In the genomic region with DNA sequence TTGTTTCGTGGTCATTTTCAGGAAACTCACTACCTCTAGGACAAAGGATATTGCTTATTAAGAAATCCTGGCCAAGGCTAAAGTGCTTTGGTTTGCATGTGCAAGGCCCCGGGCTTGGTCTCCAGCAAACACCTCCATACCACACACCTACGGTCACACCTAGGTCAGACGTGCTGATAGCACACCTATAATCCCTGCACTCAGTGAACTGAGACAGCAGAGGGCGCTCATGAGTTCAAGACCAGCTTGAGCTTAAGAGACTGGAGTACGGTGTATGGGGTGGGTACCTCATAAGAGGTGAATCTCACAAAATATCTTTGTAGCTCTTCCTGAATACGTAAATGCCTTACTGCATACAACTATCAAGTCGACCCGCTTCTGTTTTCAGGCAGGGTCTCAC, we compare ENCODE assay signal across 9 mouse cellular contexts. TPM values are rescaled to one million over a fixed set of nuclear protein-coding genes. Genes with fewer than 3 reads are reported as not detected.
DNase-seq lines count a peak whose midpoint lies in the region; ATAC-seq and TF ChIP-seq lines count a peak whose summit lies in the region.
"Had no signal": no experiment of that assay in that cellular context is flagged by ENCODE, and none has a peak within 500 bp of the region (broad histone marks: within the 10 kb centered on the region; RNA-seq: fewer than 3 reads in every experiment).

No protein-coding gene starts in this region.

- no peaks in the 10 kb centered on the region for H3K27me3 ChIP-seq in kidney, adult 2 months (replicated peaks; ENCODE audit: control insufficient read depth, insufficient read depth, low read length)
- H3K27me3 ChIP-seq in kidney, embryonic 14.5 days (ENCODE audit: control insufficient read depth, insufficient read depth, low read length), result no peaks in the 10 kb centered on the region
- H3K27me3 ChIP-seq in Patski, result no peaks in the 10 kb centered on the region
- H3K27me3 ChIP-seq in liver, embryonic 12.5 days (replicated peaks), result no peaks in the 10 kb centered on the region
- H3K27me3 ChIP-seq: limb, embryonic 15.5 days had no signal

- CTCF ChIA-PET in Patski (lab: Charles Lee), result interaction anchor here (0.6 to 1.3 kb wide), 5 partner anchors 12 to 46 kb away, joined by 3 to 6 read pairs (median 3); no protein-coding TSS in a partner anchor

- no peak overlapping the region for H3K4me3 ChIP-seq in kidney, adult 2 months (ENCODE audit: insufficient read depth, low read depth, low read length)
- no peak overlapping the region for H3K4me3 ChIP-seq in kidney, embryonic 14.5 days (ENCODE audit: low read length)
- no peak overlapping the region for H3K4me3 ChIP-seq in liver, embryonic 12.5 days
- H3K4me3 ChIP-seq: limb, embryonic 15.5 days had no signal

- no peaks in the 10 kb centered on the region for H3K36me3 ChIP-seq in kidney, adult 2 months (ENCODE audit: control insufficient read depth, insufficient read depth, low read length)
- H3K36me3 ChIP-seq in kidney, embryonic 14.5 days (ENCODE audit: control insufficient read depth, insufficient read depth, low read length), result peaks cover 36% of the 10 kb centered on the region
- peaks cover 73% of the 10 kb centered on the region for H3K36me3 ChIP-seq in liver, embryonic 12.5 days

- peak; percentile 74 for TF ChIP-seq CTCF in kidney, adult 2 months (conservative IDR thresholded peaks at IDR 0.05; ENCODE audit: insufficient read depth, insufficient read length, low read depth, low read length)
- TF ChIP-seq CTCF in Patski (IDR thresholded peaks at IDR 0.05), result peak; percentile 74

- no peaks in the 10 kb centered on the region for H3K9me3 ChIP-seq in kidney, embryonic 14.5 days (ENCODE audit: control insufficient read depth, low read length)
- no peaks in the 10 kb centered on the region for H3K9me3 ChIP-seq in liver, embryonic 12.5 days (replicated peaks)
- H3K9me3 ChIP-seq: limb, embryonic 15.5 days had no signal

- no peak for TF ChIP-seq POLR2A in kidney, adult 2 months (IDR thresholded peaks at IDR 0.05; ENCODE audit: low read depth, low read length)

- no peak overlapping the region for H3K27ac ChIP-seq in kidney, adult 2 months (ENCODE audit: insufficient read depth, low read depth, low read length)
- no peak overlapping the region for H3K27ac ChIP-seq in kidney, embryonic 14.5 days (ENCODE audit: low read depth, low read length)
- H3K27ac ChIP-seq in liver, embryonic 12.5 days, result no peak overlapping the region
- H3K27ac ChIP-seq: limb, embryonic 15.5 days had no signal

- in situ Hi-C loops in Patski (cut with MboI; ENCODE audit: low pct_unique_long_range_greater_than_20kb), result no loop called here

- POLR2A ChIA-PET in Patski (lab: Charles Lee), result interaction anchor here (0.9 kb wide), 1 partner anchor 11 kb away, joined by 4 read pairs; no protein-coding TSS in a partner anchor

- no peaks in the 10 kb centered on the region for H3K4me1 ChIP-seq in kidney, adult 2 months (ENCODE audit: control insufficient read depth, insufficient read depth, low read length)
- H3K4me1 ChIP-seq in kidney, embryonic 14.5 days (ENCODE audit: control insufficient read depth, insufficient read depth, low read length), result no peaks in the 10 kb centered on the region
- H3K4me1 ChIP-seq in liver, embryonic 12.5 days, result no peaks in the 10 kb centered on the region
- H3K4me1 ChIP-seq: limb, embryonic 15.5 days had no signal

- WGBS in kidney, adult 2 months, result 57% methylated on average over 9 of the region's 9 CpGs
- WGBS in kidney, embryonic 14.5 days, result 64% methylated on average over 9 of the region's 9 CpGs
- 58% methylated on average over 9 of the region's 9 CpGs for WGBS in liver, embryonic 12.5 days (ENCODE audit: insufficient replicate concordance)

- ATAC-seq in kidney, embryonic 14.5 days (ENCODE audit: low FRiP score, low TSS enrichment), result no peak
- ATAC-seq in Patski, result no peak
- ATAC-seq in liver, embryonic 12.5 days, result peak; percentile 66; the same call in 1 of the 2 replicates

- peak; percentile 59 for DNase-seq in kidney, adult 2 months
- DNase-seq in Patski (ENCODE audit: low read depth, low spot score), result no peak
- DNase-seq in cerebellum, adult 9-10 months, result peak; percentile 85
- peak; percentile 48 to 67 for DNase-seq in heart, postnatal 36 days
- peak; percentile 60 for DNase-seq in retina, adult 2 months (ENCODE audit: low read depth, low spot score)
- peak; percentile 67 for DNase-seq in thymus, postnatal 25 days

- no peak overlapping the region for H3K9ac ChIP-seq in kidney, embryonic 14.5 days (ENCODE audit: low read depth, low read length)
- H3K9ac ChIP-seq in liver, embryonic 12.5 days, result no peak overlapping the region
- H3K9ac ChIP-seq: limb, embryonic 15.5 days had no signal

- intact Hi-C loops in heart, postnatal 36 days (cut with DNase I), result loop anchor here (5.0 kb wide), 1 partner anchor 62 kb away; no protein-coding TSS in a partner anchor

- H3K4me2 ChIP-seq in kidney, embryonic 14.5 days (replicated peaks; ENCODE audit: low read depth, low read length), result no peak overlapping the region
- H3K4me2 ChIP-seq in liver, embryonic 12.5 days, result no peak overlapping the region
- H3K4me2 ChIP-seq: limb, embryonic 15.5 days had no signal

RNA-seq across cellular contexts. Expression of a gene that starts 24.6 kb away (rescaled TPM):
- polyA plus RNA-seq in kidney, adult 2 months (2012; rRNA removed), result 0.22 and 0.30 TPM in 2 replicates
- polyA plus RNA-seq in kidney, embryonic 14.5 days (2014; fragmentation: Nextera tagmentation; extraction: Ambion mirVana), result 2.7 and 4.0 TPM in 2 replicates
- 4.9 TPM for polyA plus RNA-seq in Patski (2021)
- 1 to 10 TPM; 1.3 to 1.6 TPM for total RNA-seq in heart, postnatal 36 days (2021)
- polyA plus RNA-seq in liver, embryonic 12.5 days (2016; fragmentation: Nextera tagmentation; extraction: Ambion mirVana), result 5.5 and 5.8 TPM in 2 replicates

RNA-seq across cellular contexts. Expression of a gene that starts 29.7 kb away (rescaled TPM):
- 38.8 and 42.7 TPM in 2 replicates for polyA plus RNA-seq in kidney, adult 2 months (2012; rRNA removed)
- polyA plus RNA-seq in kidney, embryonic 14.5 days (2014; fragmentation: Nextera tagmentation; extraction: Ambion mirVana), result 33.3 and 45.3 TPM in 2 replicates
- 34.1 TPM for polyA plus RNA-seq in Patski (2021)
- total RNA-seq in heart, postnatal 36 days (2021), result 1 to 10 TPM; 7.3 to 7.9 TPM
- polyA plus RNA-seq in liver, embryonic 12.5 days (2016; fragmentation: Nextera tagmentation; extraction: Ambion mirVana), result 36.3 and 38.3 TPM in 2 replicates

RNA-seq across cellular contexts. Expression of a gene that starts 59.1 kb away (rescaled TPM):
- 1.3 and 665 TPM in 2 replicates for polyA plus RNA-seq in kidney, adult 2 months (2012; rRNA removed)
- polyA plus RNA-seq in kidney, embryonic 14.5 days (2014; fragmentation: Nextera tagmentation; extraction: Ambion mirVana), result 1.3 and 2.9 TPM in 2 replicates
- polyA plus RNA-seq in Patski (2021), result 0.12 TPM
- 100 to 1,000 TPM; 656 to 855 TPM for total RNA-seq in heart, postnatal 36 days (2021)
- polyA plus RNA-seq in liver, embryonic 12.5 days (2016; fragmentation: Nextera tagmentation; extraction: Ambion mirVana), result 2.1 and 4.9 TPM in 2 replicates
